Mouse (Mus musculus) intestine, embryonic 15.5 days (tissue): ENCODE results near the gene Lmo3. TPM values are rescaled to one million over a fixed set of nuclear protein-coding genes. Genes with fewer than 3 reads are reported as not detected.
A peak's percentile ranks its signal among the peaks of the same experiment; 100 is the strongest.

Experiments
- ATAC-seq: fragments of 200-750 bp; cut with Nextera tagmentation; 2 replicates; pipeline ENCODE4 v1.8.0; 2017; ENCODE audit warnings: moderate TSS enrichment, moderate library complexity
- H3K27ac ChIP-seq: fragments of 300-500 bp; sonication (generic); 2 replicates; pipeline ENCODE4 v1.5.1; 2015; ENCODE audit warnings: mild to moderate bottlenecking, inconsistent platforms
- H3K27me3 ChIP-seq: fragments of 300-500 bp; sonication (generic); replicated peaks from 2 replicates; pipeline ENCODE4 v1.6.1; 2015; ENCODE audit warnings: inconsistent platforms
- H3K36me3 ChIP-seq: fragments of 300-500 bp; sonication (generic); 2 replicates; pipeline ENCODE4 v1.6.1; 2015; ENCODE audit warnings: inconsistent platforms
- H3K4me1 ChIP-seq: fragments of 300-500 bp; sonication (generic); replicated peaks from 2 replicates; pipeline ENCODE4 v1.6.1; 2015; ENCODE audit warnings: inconsistent platforms
- H3K4me2 ChIP-seq: fragments of 300-500 bp; sonication (generic); replicated peaks from 2 replicates; pipeline ENCODE4 v1.6.1; 2015; ENCODE audit warnings: mild to moderate bottlenecking, inconsistent platforms
- H3K4me3 ChIP-seq: fragments of 300-500 bp; sonication (generic); replicated peaks from 2 replicates; pipeline ENCODE4 v1.5.1; 2015; ENCODE audit warnings: inconsistent platforms
- H3K9ac ChIP-seq: fragments of 300-500 bp; sonication (generic); 2 replicates; pipeline ENCODE4 v1.6.1; 2015; ENCODE audit warnings: inconsistent platforms
- H3K9me3 ChIP-seq: fragments of 300-500 bp; sonication (generic); 2 replicates; pipeline ENCODE4 v1.6.1; 2016; ENCODE audit warnings: inconsistent platforms
- WGBS: fragments of 180-500 bp; shearing (Covaris S2); methylation state at CpG from one replicate; pipeline ENCODE4 v1.1.7; 2015; 5-methylcytosine and 5-hydroxymethylcytosine counted together
- polyA plus RNA-seq: library from polyadenylated mRNA; unstranded; fragments of >200 nt; fragmentation: Nextera tagmentation; extraction: Ambion mirVana; gene quantifications from 2 replicates; pipeline ENCODE4 v1.2.1, GENCODE M21; 2015

Lmo3 gene
- polyA plus RNA-seq, 1 experiment from 2014 or later: 11.1 TPM

DNA sequence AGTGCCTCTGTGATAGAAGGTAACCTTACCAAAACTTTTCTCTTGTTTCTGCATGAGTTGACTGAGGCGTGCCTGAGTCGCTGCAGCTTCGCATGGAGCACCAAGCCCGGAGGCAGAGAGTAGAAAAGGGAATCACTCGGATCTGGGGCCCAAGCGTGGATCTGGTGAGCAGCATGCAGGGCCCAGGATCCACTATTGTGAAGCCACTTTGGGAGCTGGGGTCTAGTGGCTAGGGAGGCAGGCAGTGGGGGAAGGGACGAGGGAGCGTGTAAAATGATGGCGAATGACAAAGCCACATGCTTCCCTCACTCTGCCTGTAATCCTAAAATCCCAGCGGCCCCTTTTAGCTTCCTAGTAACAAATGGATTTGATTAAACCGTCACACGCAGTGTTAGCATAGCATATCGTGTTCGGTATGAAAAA, 160.6 kb downstream of the Lmo3 start:
- H3K9ac ChIP-seq: peak overlapping the region; percentile 20; the same call in 1 of the 2 replicates
- WGBS: 4% methylated on average over 14 of the region's 14 CpGs
- H3K9me3 ChIP-seq: no peaks in the 10 kb centered on the region
- H3K27me3 ChIP-seq: peaks cover 7% of the 10 kb centered on the region; the same call in 1 of the 2 replicates
- H3K4me3 ChIP-seq: peak overlapping the region; percentile 35
- peak overlapping the region; percentile 77 for H3K4me2 ChIP-seq
- H3K36me3 ChIP-seq: no peaks in the 10 kb centered on the region
- 0 out of 2 replicates have a peak, but pooled peaks cover 3% of the 10 kb centered on the region for H3K4me1 ChIP-seq
- ATAC-seq: peak; percentile 29; the same call in 1 of the 2 replicates
- H3K27ac ChIP-seq: no peak overlapping the region

DNA sequence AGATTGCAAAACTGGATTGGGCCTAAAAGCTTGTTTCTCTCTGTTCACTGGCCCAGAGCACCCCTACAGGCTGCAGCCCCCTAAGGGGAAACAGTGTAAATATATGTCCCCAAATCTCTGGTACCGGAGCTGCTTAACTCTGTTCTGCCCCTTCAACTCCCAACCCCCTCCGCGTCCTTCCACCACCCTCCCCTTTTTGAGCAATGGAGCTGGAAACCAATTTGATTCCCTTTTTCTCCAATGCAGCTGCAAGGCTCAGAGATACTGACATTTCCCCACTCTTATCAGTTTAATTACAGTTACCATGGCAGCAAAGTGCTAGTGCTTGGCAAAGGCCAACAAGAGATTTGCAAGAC, 161.3 kb downstream of the Lmo3 start:
- ATAC-seq: peak; percentile 63
- no peak overlapping the region for H3K27ac ChIP-seq
- peaks cover 7% of the 10 kb centered on the region; the same call in 1 of the 2 replicates for H3K27me3 ChIP-seq
- H3K9me3 ChIP-seq: no peaks in the 10 kb centered on the region
- H3K36me3 ChIP-seq: no peaks in the 10 kb centered on the region
- no peak overlapping the region for H3K9ac ChIP-seq
- peak overlapping the region; percentile 77 for H3K4me2 ChIP-seq
- H3K4me3 ChIP-seq: 0 out of 2 replicates have a peak overlapping the region, but pooled peaks have one; percentile 4
- H3K4me1 ChIP-seq: 0 out of 2 replicates have a peak, but pooled peaks cover 3% of the 10 kb centered on the region
- 16% methylated on average over 3 of the region's 3 CpGs for WGBS

DNA sequence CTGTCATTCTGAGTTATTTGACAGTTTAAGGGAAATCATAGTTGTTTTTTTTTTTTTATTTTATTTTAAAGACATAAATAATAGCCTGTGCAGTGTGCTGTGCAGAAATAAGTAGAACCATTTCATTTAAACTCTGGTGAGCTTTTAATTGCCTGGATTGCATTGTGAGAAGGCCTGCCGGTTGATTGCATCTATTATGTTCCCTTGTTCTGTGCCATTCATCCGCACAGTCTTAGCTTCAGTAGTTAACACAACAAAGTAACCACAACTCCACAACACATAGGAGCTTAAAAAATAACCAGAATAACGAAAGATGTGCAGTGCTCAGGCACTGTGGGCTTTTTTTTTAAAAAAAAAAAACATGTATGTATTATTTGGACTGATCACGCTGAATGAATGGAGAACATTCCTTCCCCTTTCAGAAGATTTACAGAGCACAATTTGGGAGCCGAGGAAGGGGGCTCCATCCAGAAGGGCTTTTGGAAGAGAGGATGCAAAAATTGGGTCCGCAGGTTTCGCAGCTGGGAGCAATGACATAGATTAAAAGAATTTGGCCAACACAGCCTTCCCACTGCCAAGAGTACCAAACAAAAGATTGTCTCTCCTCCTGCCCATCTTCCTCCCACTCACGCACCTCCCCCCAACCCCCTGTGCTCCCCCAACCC, 161.8 kb downstream of the Lmo3 start:
- 0 out of 2 replicates have a peak overlapping the region, but pooled peaks have one; percentile 4 for H3K4me3 ChIP-seq
- no peak overlapping the region for H3K9ac ChIP-seq
- H3K4me2 ChIP-seq: peak overlapping the region; percentile 77
- no peaks in the 10 kb centered on the region for H3K9me3 ChIP-seq
- 61% methylated on average over 8 of the region's 8 CpGs for WGBS
- H3K27ac ChIP-seq: no peak overlapping the region
- no peaks in the 10 kb centered on the region for H3K36me3 ChIP-seq
- no peak for ATAC-seq
- 0 out of 2 replicates have a peak, but pooled peaks cover 3% of the 10 kb centered on the region for H3K4me1 ChIP-seq
- H3K27me3 ChIP-seq: peaks cover 7% of the 10 kb centered on the region; the same call in 1 of the 2 replicates

DNA sequence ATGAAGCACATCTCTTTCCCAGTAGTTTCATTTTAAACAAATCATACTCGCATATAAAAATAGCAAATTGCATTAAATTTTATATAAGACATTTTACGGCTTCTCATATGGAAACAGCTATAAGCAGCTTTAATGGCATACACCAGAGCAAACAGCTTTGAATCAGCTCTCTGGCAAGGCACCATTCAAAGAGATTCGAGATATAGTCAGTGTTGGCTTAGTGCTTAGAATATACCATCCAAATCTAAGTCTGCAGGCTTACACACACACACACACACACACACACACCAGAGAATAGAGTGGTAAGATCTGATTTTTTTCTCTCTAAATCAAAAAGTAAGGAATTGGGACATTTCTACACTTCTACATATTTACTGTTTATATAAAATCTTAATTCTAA, 169.7 kb downstream of the Lmo3 start:
- H3K4me2 ChIP-seq: no peak overlapping the region
- WGBS: 79% methylated on average over 3 of the region's 3 CpGs
- H3K36me3 ChIP-seq: no peaks in the 10 kb centered on the region
- no peak overlapping the region for H3K9ac ChIP-seq
- no peaks in the 10 kb centered on the region for H3K9me3 ChIP-seq
- ATAC-seq: no peak
- H3K4me1 ChIP-seq: no peaks in the 10 kb centered on the region
- H3K4me3 ChIP-seq: no peak overlapping the region
- H3K27me3 ChIP-seq: no peaks in the 10 kb centered on the region
- H3K27ac ChIP-seq: no peak overlapping the region

DNA sequence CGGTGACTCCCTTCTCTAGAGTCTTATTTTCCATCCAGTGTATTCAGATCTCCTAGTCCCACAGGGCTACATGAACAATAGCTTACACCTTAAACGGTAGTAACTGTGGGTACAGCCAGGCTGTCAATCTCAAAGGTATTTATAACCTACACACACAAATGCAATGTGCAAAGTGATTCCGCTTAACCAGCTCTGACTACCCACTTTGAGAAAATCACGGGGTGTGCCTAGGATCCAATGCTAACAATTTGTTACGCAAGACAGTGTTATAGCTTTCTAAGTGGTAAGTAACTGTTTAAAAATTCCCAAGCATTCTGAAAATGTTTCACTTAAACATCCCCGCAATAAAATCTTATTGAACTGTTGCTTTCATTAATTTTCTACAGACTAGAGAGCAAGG, 179.7 kb downstream of the Lmo3 start:
- 56% methylated on average over 6 of the region's 6 CpGs for WGBS
- H3K4me2 ChIP-seq: no peak overlapping the region
- H3K36me3 ChIP-seq: no peaks in the 10 kb centered on the region

DNA sequence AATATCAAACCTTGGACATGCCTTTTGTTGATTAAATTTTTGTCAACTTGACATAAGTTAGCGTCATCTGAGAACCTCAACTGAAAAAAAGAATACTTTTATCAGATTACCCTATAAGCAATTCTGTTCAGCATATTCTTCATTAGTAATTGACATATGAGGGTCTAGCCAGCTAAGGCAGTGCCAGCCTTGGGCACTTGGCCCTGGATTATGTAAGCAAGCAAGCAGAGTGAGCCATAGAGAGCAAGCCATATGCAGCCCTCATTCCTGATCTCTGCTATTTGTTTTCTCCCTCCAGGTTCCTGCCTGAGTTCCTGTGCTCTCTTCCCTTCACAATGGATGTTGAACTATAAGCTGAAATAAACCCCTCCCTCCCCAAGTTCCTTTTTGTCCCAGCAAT, 182.9 kb downstream of the Lmo3 start:
- H3K4me2 ChIP-seq: no peak overlapping the region
- no peaks in the 10 kb centered on the region for H3K9me3 ChIP-seq
- H3K27me3 ChIP-seq: no peaks in the 10 kb centered on the region
- H3K36me3 ChIP-seq: no peaks in the 10 kb centered on the region
- 93% methylated on average over 1 of the region's 1 CpGs for WGBS
- no peak overlapping the region for H3K27ac ChIP-seq
- ATAC-seq: no peak
- no peak overlapping the region for H3K9ac ChIP-seq
- no peak overlapping the region for H3K4me3 ChIP-seq
- H3K4me1 ChIP-seq: no peaks in the 10 kb centered on the region

More for the DNA sequence above, 179.7 kb downstream of the Lmo3 start:
- ATAC-seq: peak; percentile 58; the same call in 1 of the 2 replicates
- no peaks in the 10 kb centered on the region for H3K9me3 ChIP-seq
- H3K27ac ChIP-seq: no peak overlapping the region
- no peak overlapping the region for H3K4me3 ChIP-seq
- no peaks in the 10 kb centered on the region for H3K27me3 ChIP-seq
- no peak overlapping the region for H3K9ac ChIP-seq
- no peaks in the 10 kb centered on the region for H3K4me1 ChIP-seq

DNA sequence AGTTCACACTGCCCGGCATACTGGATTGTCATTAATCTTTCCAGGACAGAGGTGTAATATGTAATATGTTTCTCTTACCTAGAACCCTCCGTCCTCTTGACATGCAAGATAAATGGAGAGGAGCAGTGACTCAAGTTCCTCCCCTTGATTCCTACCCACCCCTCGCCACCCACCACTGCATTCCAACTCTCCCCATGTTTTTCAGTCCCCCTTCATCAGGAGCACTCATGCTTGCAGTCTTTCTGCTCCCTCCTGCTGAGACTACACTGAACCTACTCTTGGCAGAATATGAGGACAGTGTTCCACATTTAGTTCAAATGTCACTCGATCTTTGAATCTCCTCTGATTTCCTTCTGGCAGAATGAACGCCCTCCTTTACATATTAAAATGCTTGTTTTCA, 190.7 kb downstream of the Lmo3 start:
- H3K27ac ChIP-seq: no peak overlapping the region
- WGBS: 75% methylated on average over 5 of the region's 5 CpGs
- no peak overlapping the region for H3K4me2 ChIP-seq
- H3K4me1 ChIP-seq: no peaks in the 10 kb centered on the region
- no peaks in the 10 kb centered on the region for H3K27me3 ChIP-seq
- no peaks in the 10 kb centered on the region for H3K9me3 ChIP-seq
- no peak overlapping the region for H3K4me3 ChIP-seq
- ATAC-seq: no peak
- H3K36me3 ChIP-seq: no peaks in the 10 kb centered on the region
- H3K9ac ChIP-seq: no peak overlapping the region

DNA sequence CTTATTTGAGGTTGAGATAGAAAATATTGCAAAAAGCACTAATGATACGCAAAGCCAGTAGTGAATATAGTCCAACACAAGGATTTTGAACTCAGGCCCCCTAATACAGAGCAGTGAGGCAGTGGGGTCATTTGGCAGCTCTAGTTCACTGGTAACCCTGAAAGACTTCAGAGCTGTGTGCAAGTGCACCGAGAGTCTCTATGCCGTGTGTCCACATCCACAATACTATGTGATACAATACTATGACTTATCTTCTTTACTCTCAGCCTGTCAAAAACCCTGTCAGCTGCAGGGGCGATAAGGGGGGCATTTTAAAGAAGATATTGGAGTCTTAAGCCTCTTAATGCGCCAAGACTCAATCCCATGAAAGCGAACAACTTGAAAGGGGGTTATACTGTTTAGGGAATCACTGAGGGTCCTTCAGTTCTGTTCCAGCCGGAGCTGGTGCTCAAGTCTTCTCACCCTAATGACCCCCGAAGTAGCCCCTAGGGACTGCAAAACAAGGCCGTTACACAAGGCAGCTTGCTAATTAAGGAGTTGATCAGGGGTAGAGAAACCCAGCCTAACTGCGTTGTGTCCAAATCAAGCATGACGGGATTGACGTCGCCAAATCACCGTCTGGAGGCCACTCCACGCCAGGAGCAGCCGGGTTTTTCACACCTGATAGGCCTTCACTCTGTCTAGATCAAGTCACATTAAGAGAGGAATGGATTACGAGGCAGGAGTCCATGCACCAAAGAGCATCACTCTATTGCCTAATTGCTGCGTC, 193.4 kb downstream of the Lmo3 start:
- 83% methylated on average over 18 of the region's 18 CpGs for WGBS
- no peak for ATAC-seq
- Histone ChIP-seq H3K4me1 (no peaks in the 10 kb centered on the region), H3K4me2 (no peak overlapping the region), H3K4me3 (no peak overlapping the region), H3K27ac (no peak overlapping the region), H3K9ac (no peak overlapping the region), H3K36me3 (no peaks in the 10 kb centered on the region), H3K27me3 (no peaks in the 10 kb centered on the region), H3K9me3 (no peaks in the 10 kb centered on the region)

DNA sequence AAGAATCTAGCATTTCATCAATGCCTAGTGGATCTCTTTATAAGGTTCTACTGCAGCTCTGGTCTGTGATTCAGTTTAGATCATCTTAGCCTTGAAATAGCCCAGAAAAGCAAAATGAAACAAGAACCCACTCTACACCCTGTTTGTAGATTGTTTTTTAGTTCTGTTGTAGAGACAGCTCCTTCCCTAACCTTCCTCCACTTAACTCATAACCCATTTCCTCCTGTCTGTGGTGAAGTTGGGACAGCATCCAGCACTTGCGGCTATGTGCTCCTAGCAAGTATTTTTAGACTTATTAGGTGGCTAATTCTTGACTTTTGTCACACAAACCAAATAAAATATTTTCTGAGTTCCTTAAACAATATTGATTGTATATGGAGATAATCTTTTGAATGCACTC, 198.6 kb downstream of the Lmo3 start:
- Histone ChIP-seq H3K36me3 (no peaks in the 10 kb centered on the region), H3K9me3 (no peaks in the 10 kb centered on the region), H3K4me1 (no peaks in the 10 kb centered on the region), H3K4me3 (no peak overlapping the region), H3K27ac (no peak overlapping the region), H3K9ac (no peak overlapping the region), H3K4me2 (no peak overlapping the region), H3K27me3 (no peaks in the 10 kb centered on the region)
- no peak for ATAC-seq
- 82% methylated on average over 1 of the region's 1 CpGs for WGBS

DNA sequence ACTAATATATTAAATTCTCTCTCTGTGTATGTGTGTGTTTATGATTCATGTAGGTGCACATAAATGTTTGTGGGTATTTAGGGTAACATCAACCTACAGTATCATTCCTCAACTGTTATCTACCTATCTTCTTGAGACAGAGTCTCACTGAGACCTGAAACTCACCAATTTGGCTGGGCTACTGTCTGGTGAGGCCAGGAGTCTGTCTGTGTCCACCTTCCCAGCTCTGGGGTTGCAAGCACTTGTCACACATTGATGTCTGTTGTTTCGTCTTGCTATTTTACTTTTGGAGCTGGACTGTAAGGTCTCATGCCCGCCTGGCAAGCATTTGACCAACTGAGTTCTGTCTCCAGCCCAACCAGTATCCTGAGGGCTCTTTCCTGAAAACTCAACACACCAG, 210.6 kb downstream of the Lmo3 start:
- Histone ChIP-seq H3K4me1 (no peaks in the 10 kb centered on the region), H3K9ac (no peak overlapping the region), H3K36me3 (no peaks in the 10 kb centered on the region), H3K27ac (no peak overlapping the region), H3K9me3 (no peaks in the 10 kb centered on the region), H3K4me2 (no peak overlapping the region), H3K27me3 (no peaks in the 10 kb centered on the region), H3K4me3 (no peak overlapping the region)
- WGBS: 82% methylated on average over 2 of the region's 2 CpGs
- no peak for ATAC-seq

DNA sequence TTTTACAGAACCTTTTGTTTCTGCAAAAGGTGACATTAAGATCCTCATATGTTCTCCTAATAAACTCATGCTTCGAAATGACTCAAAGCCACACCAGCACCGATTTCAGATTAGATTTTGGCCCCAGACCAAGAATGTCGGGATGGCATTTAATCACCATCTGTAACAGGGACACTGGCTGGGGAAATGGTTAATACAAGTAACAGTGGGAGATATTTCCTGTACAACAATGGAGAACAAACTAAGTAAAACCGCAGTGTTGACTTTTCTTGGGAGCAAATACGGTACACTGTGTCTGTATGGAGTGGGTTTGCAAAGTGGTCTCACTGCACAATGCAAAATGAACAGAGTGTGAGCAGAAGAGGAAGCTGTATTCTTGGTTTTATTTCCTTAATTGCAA, 217.7 kb downstream of the Lmo3 start:
- no peak overlapping the region for H3K4me2 ChIP-seq
- 50% methylated on average over 5 of the region's 5 CpGs for WGBS
- no peaks in the 10 kb centered on the region for H3K27me3 ChIP-seq
- no peak overlapping the region for H3K27ac ChIP-seq
- no peak overlapping the region for H3K4me3 ChIP-seq
- ATAC-seq: no peak
- H3K9me3 ChIP-seq: no peaks in the 10 kb centered on the region
- no peaks in the 10 kb centered on the region for H3K36me3 ChIP-seq
- no peak overlapping the region for H3K9ac ChIP-seq
- H3K4me1 ChIP-seq: no peaks in the 10 kb centered on the region

DNA sequence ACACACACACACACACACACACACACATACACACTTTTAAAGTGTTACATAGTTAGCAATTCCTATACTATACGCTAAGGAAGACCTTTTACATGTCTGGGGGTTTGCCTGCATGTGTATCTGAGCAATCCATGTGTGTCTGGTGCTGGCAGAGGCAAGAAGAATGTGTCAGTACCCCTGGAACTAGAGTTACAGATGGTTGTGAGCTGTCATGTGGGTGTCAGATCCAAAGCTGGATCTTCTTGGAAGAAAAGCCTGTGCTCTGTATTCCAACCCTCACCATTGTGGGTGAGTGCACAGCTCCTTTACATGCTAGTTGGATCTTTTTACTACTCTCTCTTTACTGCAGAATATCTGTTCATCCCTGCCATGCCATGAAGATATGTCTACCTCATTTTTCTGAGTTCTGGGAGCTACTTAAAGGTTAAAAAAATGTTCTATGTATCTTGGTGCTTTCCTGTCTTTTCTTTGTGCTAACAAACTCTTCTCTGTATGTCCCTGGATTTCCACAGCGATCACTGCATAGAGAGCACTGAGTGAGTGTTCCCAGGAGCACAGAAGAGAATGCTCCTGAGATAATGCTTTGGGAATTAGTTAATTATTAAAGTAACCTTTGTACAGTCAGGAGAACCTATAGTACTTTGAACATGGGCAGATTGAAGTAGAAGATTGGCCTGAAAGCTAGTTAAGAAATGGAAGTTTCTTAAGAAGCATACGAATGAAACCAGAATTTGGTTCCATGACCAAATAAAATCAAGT, 231.0 kb downstream of the Lmo3 start:
- WGBS: 62% methylated on average over 3 of the region's 3 CpGs

More for the DNA sequence above, 231.0 kb downstream of the Lmo3 start:
- Histone ChIP-seq H3K36me3 (no peaks in the 10 kb centered on the region), H3K27me3 (no peaks in the 10 kb centered on the region), H3K9ac (no peak overlapping the region), H3K9me3 (no peaks in the 10 kb centered on the region), H3K27ac (peak overlapping the region; percentile 80), H3K4me2 (no peak overlapping the region), H3K4me3 (no peak overlapping the region), H3K4me1 (no peaks in the 10 kb centered on the region)
- ATAC-seq: peak; percentile 97
